Mouse (Mus musculus) stomach, embryonic 14.5 days (tissue): ENCODE measurements at regions not wholly inside any gene's neighbourhood (a gene's known extent, or its start where the extent isn't known, plus 50 kb on each side); places are given as distances from the start of the nearest gene placed in this dataset.

Source experiments
- ATAC-seq: fragments of 200-750 bp; cut with Nextera tagmentation; 2 replicates; pipeline ENCODE4 v1.8.0; 2017; ENCODE audit warnings: low read depth, moderate TSS enrichment; ENCODE audit not compliant: insufficient number of reproducible peaks, insufficient read depth, low FRiP score
- H3K27ac ChIP-seq: fragments of 300-500 bp; sonication (generic); 2 replicates; pipeline ENCODE4 v1.5.1; 2014; ENCODE audit warnings: mild to moderate bottlenecking, low read length, moderate library complexity, mixed read lengths
- H3K27me3 ChIP-seq: fragments of 300-500 bp; sonication (generic); 2 replicates; pipeline ENCODE4 v1.6.1; 2014; ENCODE audit warnings: low read length, control low read depth, mixed read lengths; ENCODE audit not compliant: control insufficient read depth, insufficient read depth
- H3K36me3 ChIP-seq: fragments of 300-500 bp; sonication (generic); 2 replicates; pipeline ENCODE4 v1.6.1; 2014; ENCODE audit warnings: mild to moderate bottlenecking, control low read depth, low read length, moderate library complexity, mixed read lengths; ENCODE audit not compliant: control insufficient read depth, insufficient read depth
- H3K4me1 ChIP-seq: fragments of 300-500 bp; sonication (generic); 2 replicates; pipeline ENCODE4 v1.6.1; 2014; ENCODE audit warnings: low read length, control low read depth, mixed read lengths; ENCODE audit not compliant: control insufficient read depth, insufficient read depth
- H3K4me2 ChIP-seq: fragments of 300-500 bp; sonication (generic); replicated peaks from 2 replicates; pipeline ENCODE4 v1.6.1; 2014; ENCODE audit warnings: low read depth, low read length, control low read depth
- H3K4me3 ChIP-seq: fragments of 300-500 bp; sonication (generic); 2 replicates; pipeline ENCODE4 v1.5.1; 2014; ENCODE audit warnings: low read depth, low read length, control low read depth
- H3K9ac ChIP-seq: fragments of 300-500 bp; sonication (generic); replicated peaks from 2 replicates; pipeline ENCODE4 v1.6.1; 2014; ENCODE audit warnings: low read depth, mild to moderate bottlenecking, control low read depth, low read length, moderate library complexity, mixed read lengths
- H3K9me3 ChIP-seq: fragments of 300-500 bp; sonication (generic); 2 replicates; pipeline ENCODE4 v1.6.1; 2016; ENCODE audit warnings: low read depth, low read length, control low read depth; ENCODE audit not compliant: control insufficient read depth
- WGBS: fragments of 180-500 bp; shearing (Covaris S2); extraction: QIAGEN DNeasy Blood & Tissue Kit; methylation state at CpG from one replicate; pipeline ENCODE4 v1.1.7; 2014; 5-methylcytosine and 5-hydroxymethylcytosine counted together

- WGBS = 63% methylated on average over 3 of the region's 3 CpGs
- Histone ChIP-seq H3K9ac (no peak overlapping the region), H3K4me3 (no peak overlapping the region), H3K27me3 (no peaks in the 10 kb centered on the region), H3K9me3 (no peaks in the 10 kb centered on the region), H3K4me1 (no peaks in the 10 kb centered on the region), H3K27ac (no peak overlapping the region), H3K4me2 (no peak overlapping the region), H3K36me3 (no peaks in the 10 kb centered on the region)
- no peak for ATAC-seq
Measured at GRCm38 (mm10) chr17:48807905-48808304, 124.3 kb upstream of the Lrfn2 start.

- H3K9me3 ChIP-seq = no peaks in the 10 kb centered on the region
Measured at GRCm38 (mm10) chr17:48814753-48815504, 117.2 kb upstream of the Lrfn2 start.

DNA sequence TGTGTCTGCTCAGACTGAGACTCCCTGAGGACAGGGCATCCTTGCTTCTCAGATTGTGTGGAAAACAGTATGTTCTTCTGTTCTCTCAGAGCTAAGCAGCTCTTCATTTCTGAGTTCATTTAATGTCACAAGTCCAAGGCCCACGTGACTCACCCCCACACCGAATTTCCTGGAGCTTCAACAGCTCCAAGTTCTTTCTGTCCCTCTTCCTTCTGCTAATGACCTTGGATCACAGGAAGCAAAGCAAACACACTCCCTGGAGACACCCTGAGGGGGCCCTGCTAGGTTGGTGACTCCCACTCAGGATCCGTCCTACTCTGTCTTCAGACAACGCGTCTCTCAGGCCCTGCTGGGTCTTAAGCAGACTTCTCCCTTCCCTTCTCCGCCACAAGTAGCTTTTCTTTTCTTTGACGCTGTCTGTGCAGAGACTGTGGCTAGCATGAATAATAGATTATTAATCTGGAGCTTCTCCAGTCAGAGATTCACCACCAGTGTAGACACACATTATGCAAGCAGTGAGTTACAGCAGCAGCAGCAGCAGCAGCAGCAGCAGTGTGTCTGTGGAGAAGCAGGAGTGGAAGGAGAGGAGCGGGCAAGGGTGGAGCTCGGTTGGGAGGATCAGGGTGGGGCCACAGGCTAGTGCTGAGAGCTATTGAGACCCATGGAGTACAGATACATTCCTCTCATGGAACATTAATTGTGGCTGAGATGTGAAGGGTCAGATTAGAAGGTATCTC lies 115.4 kb upstream of the Lrfn2 start:
- no peak for ATAC-seq
- H3K4me2 ChIP-seq = no peak overlapping the region
- no peaks in the 10 kb centered on the region for H3K9me3 ChIP-seq
- no peak overlapping the region for H3K27ac ChIP-seq
- no peak overlapping the region for H3K9ac ChIP-seq
- no peaks in the 10 kb centered on the region for H3K4me1 ChIP-seq
- 58% methylated on average over 9 of the region's 9 CpGs for WGBS
- H3K36me3 ChIP-seq = no peaks in the 10 kb centered on the region
- no peak overlapping the region for H3K4me3 ChIP-seq
- no peaks in the 10 kb centered on the region for H3K27me3 ChIP-seq

More at GRCm38 (mm10) chr17:48814753-48815504, 117.2 kb upstream of the Lrfn2 start:
- Histone ChIP-seq H3K27ac (no peak overlapping the region), H3K36me3 (no peaks in the 10 kb centered on the region), H3K4me3 (no peak overlapping the region), H3K4me2 (no peak overlapping the region), H3K4me1 (no peaks in the 10 kb centered on the region), H3K9ac (no peak overlapping the region), H3K27me3 (no peaks in the 10 kb centered on the region)
- WGBS = 69% methylated on average over 15 of the region's 15 CpGs
- ATAC-seq = no peak

GRCm38 (mm10) chr17:48817551-48817950 lies 114.6 kb upstream of the Lrfn2 start:
- 69% methylated on average over 13 of the region's 13 CpGs for WGBS
- H3K9me3 ChIP-seq = no peaks in the 10 kb centered on the region
- no peaks in the 10 kb centered on the region for H3K4me1 ChIP-seq
- no peak overlapping the region for H3K27ac ChIP-seq
- ATAC-seq = no peak
- no peak overlapping the region for H3K9ac ChIP-seq
- H3K4me2 ChIP-seq = no peak overlapping the region
- H3K4me3 ChIP-seq = no peak overlapping the region
- no peaks in the 10 kb centered on the region for H3K27me3 ChIP-seq
- H3K36me3 ChIP-seq = no peaks in the 10 kb centered on the region

GRCm38 (mm10) chr17:48819703-48820102 lies 112.5 kb upstream of the Lrfn2 start:
- 72% methylated on average over 1 of the region's 1 CpGs for WGBS
- Histone ChIP-seq H3K9ac (no peak overlapping the region), H3K27ac (no peak overlapping the region), H3K4me2 (no peak overlapping the region), H3K9me3 (no peaks in the 10 kb centered on the region), H3K4me3 (no peak overlapping the region), H3K27me3 (no peaks in the 10 kb centered on the region), H3K4me1 (no peaks in the 10 kb centered on the region), H3K36me3 (no peaks in the 10 kb centered on the region)
- no peak for ATAC-seq

- Histone ChIP-seq H3K27ac (no peak overlapping the region), H3K9ac (no peak overlapping the region), H3K27me3 (no peaks in the 10 kb centered on the region), H3K4me2 (no peak overlapping the region), H3K9me3 (no peaks in the 10 kb centered on the region), H3K4me3 (no peak overlapping the region), H3K4me1 (no peaks in the 10 kb centered on the region), H3K36me3 (no peaks in the 10 kb centered on the region)
- no peak for ATAC-seq
- WGBS = 89% methylated on average over 20 of the region's 20 CpGs
Measured at GRCm38 (mm10) chr17:48822101-48822876, 109.9 kb upstream of the Lrfn2 start.

DNA sequence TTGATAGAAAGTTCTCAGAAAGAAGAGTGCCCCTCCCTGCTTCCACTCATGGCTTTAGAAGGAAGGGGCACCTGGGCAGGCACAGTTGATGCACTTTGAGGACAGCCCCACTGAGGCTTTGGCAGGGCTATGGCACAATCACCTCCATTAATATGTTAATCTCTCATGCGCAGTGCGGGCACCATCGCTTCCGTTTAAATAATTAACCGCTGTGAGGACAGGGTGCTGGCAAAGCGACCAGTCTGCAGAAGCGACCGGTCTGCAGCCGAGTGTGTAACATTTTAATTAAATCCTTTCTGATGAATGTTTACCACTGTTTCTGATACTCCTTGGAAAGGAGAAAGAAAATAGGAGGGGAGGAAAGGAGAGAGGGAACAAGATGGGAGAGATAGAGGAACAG lies 108.3 kb upstream of the Lrfn2 start:
- H3K4me2 ChIP-seq = no peak overlapping the region
- no peak for ATAC-seq
- H3K27me3 ChIP-seq = no peaks in the 10 kb centered on the region
- no peak overlapping the region for H3K4me3 ChIP-seq
- 84% methylated on average over 9 of the region's 9 CpGs for WGBS
- H3K9ac ChIP-seq = no peak overlapping the region
- H3K36me3 ChIP-seq = no peaks in the 10 kb centered on the region
- H3K27ac ChIP-seq = no peak overlapping the region
- H3K9me3 ChIP-seq = no peaks in the 10 kb centered on the region
- no peaks in the 10 kb centered on the region for H3K4me1 ChIP-seq

DNA sequence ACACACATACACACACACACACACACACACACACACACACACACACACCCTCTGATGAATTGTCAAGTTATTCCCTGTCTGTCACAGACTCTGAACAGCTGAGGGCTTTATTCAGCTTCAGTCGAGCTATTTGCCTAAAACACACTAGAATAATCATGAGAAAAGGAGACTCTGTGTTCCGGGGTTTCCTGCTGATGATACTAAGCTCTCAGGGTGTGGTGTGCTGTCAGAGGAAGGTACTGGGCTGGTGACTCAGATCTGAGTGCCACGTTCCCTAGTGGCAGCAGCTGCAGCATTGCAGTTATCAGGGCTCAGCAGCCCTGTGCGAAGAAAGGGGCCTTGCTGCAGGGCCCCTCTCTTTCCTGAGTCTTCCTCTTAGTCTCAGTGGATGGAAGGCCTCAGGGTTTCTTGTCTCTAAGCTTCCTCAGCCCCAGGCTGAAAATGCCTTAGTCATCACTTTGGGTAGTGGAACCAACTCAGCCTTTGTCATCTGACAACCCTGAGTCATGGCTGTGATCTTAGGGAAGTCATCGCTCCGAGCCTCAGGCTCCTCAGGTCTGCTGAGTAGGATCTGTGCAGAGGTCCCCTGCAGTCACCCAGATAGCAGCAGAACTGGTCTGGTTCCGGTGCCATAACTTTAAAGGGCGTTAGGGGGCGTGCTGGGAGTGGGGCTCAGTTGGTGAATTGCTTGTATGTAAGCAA lies 106.8 kb upstream of the Lrfn2 start:
- Histone ChIP-seq H3K9ac (no peak overlapping the region), H3K4me3 (no peak overlapping the region), H3K4me1 (no peaks in the 10 kb centered on the region), H3K9me3 (no peaks in the 10 kb centered on the region), H3K27ac (no peak overlapping the region), H3K4me2 (no peak overlapping the region), H3K36me3 (no peaks in the 10 kb centered on the region), H3K27me3 (no peaks in the 10 kb centered on the region)
- ATAC-seq = no peak
- WGBS = 70% methylated on average over 9 of the region's 9 CpGs
